Mouse (Mus musculus): ENCODE results near the gene Chil5.
A peak's percentile ranks its signal among the peaks of the same experiment; 100 is the strongest.
"Not testable (repeated sequence)": the region's sequence is repeated elsewhere in the genome, so short reads cannot be mapped to it uniquely, and the experiment has no call there.

Gene Chil5

DNA sequence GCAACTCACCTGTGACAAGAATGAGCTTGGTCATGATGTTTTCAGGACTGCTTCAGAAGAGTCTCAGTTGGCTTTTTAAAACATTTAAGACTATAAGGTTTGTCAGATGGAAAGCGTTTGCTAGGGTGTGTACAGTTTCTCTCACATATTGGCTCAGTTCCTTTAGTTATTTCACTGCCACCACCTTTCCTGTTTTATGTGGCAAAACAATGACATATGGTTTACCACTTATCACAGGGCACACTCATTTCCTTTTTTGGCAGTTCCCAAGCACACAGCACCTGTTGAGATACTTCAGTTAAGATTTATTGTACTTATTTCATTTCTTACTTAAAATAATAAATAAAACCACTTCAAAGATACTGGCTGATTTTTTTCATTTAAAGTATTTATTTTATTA, at the start of gene Chil5:
Gene Chil5, minus strand, starts transcription at position 34 of the 400 bp plus-strand sequence.
- no peak for DNase-seq (ENCODE audit: low spot score)

DNA sequence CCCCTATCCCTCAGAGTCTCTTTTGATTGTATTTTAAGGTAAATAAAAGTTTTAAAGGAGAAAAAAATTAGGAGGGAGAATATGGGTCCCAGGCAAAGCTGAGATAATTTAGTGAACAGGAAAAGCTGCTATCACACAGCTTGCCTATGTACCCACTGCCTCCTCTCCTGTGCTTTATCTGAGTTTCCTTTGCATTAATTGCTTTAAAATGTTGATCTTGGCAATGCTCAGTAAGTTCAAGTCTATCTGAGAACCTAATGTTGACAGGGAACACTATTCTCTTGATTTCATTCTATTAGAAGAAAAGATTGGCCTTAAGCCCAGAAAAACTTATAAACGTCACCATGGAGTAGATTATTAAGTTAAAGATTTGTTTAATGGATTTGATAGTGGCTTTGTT, 42.2 kb upstream of the Chil5 start:
- no peak for DNase-seq (ENCODE audit: low spot score)

DNA sequence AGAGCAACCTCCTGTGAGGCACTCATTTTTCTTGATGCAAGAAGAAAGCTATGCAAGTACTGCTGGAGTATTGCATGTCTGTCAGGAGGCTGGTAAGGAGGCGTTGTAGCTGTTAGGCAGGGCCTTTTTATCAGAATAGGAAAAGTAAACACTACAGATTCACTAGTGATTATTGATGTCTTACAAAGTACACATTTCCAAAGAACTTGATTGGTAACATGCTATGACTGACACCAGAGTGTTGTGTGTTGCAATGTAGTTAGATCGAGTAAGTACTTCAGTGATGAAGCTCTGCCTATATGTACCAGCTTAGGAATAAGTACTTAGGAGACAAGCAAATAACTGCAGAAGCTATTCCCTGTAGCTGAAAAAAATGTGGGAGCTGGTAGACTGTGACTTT, 38.4 kb upstream of the Chil5 start:
- no peak for DNase-seq (ENCODE audit: low spot score)

GRCm38 (mm10) chr3:106067707-106068106, 35.1 kb upstream of the Chil5 start:
- DNase-seq (ENCODE audit: low spot score) = not testable (repeated sequence)

- DNase-seq (ENCODE audit: low spot score) = no peak
Measured at GRCm38 (mm10) chr3:106057966-106058365, 25.4 kb upstream of the Chil5 start.

DNA sequence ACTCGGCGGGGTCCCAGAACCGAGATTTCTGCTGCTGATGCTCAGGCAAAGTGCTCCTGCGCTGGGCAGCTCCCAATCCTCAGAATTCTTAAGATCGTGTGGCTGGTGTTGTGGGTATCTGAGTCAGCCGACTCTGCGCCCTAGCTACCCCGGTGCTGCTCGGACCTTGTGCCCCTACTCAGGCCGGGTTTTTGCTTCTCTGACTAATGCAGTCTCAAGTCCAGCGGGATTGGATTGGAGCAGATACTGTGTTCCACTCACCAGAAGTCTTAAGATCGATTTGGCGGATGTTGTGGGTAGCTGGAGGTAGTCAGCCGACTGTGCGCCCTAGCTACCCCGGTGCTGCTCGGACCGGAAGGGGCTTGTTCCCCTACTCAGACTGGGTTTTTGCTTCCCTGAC, 19.3 kb upstream of the Chil5 start:
- no peak for DNase-seq (ENCODE audit: low spot score)

- no peak for DNase-seq (ENCODE audit: low spot score)
Measured at GRCm38 (mm10) chr3:106040306-106040705, 7.7 kb upstream of the Chil5 start.

- DNase-seq (ENCODE audit: low spot score) = no peak
Measured at GRCm38 (mm10) chr3:106024135-106024534, 8.5 kb downstream of the Chil5 start.

GRCm38 (mm10) chr3:106021840-106022239, 10.8 kb downstream of the Chil5 start:
- DNase-seq (ENCODE audit: low spot score) = no peak

DNA sequence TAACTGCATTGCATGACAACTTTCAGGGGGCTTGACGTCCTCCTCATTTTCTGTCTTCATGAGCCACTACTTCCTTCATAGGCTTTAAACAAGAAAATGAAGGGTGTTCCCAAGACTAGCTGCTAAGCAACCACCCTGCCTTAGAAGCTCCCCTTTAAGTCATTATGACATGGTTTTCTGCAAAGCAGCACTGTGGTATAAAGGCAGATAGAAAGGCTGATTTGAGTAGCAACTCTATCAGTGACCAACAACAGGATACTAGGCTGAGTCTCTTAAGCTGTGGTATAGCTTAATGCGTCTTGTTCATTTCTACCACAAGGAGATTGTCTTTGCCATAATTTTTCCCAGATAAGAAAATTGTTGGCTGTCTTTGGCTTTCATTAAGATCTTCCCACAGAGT, 18.1 kb downstream of the Chil5 start, which contains the start of gene Pifo:
Gene Pifo, minus strand, starts transcription at position 101 of the 400 bp plus-strand sequence.
- DNase-seq (ENCODE audit: low spot score) = no peak

DNA sequence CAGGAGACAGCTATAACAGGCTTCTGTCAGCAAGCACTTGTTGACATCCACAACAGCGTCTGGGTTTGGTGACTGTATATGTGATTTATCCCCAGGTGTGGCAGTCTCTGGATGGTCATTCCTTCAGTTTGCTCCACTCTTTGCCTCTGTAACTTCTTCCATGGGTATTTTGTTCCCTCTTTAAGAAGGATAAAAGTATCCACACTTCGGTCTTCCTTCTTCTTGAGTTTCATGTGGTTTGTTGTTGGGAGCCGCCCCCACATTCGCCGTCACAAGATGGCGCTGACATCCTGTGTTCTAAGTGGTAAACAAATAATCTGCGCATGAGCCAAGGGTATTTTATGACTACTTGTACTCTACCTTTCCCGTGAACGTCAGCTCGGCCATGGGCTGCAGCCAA, 29.3 kb downstream of the Chil5 start:
- not testable (repeated sequence) for DNase-seq (ENCODE audit: low spot score)

GRCm38 (mm10) chr3:106001416-106002370, 30.9 kb downstream of the Chil5 start:
- no peak for DNase-seq (ENCODE audit: low spot score)

GRCm38 (mm10) chr3:106000707-106001375, 31.8 kb downstream of the Chil5 start:
- no peak for DNase-seq (ENCODE audit: low spot score)

DNA sequence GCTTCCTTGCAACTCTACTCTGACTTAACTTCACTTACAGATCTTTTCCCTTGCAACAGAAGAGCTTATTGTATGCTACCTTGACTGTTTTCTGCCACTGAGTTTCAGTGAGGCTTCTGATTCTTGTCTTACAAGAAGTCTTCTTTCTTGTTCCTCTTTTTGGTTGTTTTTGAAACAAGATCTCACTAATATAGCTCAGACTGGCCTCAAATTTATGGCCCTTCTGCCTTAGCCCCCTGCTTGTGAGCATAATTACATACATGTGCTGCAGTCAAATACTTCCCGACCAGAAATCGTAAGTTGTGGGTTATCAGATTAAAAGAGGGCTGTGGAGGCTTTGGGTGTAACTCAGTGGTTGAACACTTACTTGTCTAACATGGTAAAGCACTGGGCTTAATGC, 37.9 kb downstream of the Chil5 start:
- no peak for DNase-seq (ENCODE audit: low spot score)

DNA sequence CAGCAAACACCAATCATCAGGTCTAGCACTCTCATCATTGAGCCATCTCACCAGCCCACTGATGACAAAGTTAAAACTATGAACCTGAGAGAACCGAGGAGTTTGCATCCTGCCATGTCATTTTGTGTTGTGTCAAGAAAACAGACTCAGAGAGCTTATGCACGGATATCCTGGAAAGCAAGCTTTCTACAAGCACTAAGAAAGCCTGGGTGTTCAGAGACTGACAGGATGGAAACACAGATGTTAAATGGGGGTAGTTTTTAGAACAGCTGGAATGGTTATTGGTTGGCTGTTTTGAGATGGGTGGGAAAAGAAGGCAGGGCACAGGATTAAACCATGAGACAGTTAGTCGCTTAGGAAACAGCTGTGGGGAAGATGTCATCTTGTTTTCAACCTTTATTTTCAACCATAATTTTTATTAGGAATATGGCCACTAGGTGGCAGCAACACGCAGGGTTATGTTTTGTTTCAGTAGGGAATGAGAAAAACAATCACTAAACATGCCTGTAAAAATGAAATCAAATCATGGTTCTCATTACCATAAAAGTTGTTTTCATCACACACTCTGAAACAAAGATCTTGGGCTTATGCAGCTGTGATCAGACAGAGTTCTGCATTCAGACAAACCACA, 40.8 kb downstream of the Chil5 start:
- peak; percentile 51 for DNase-seq (ENCODE audit: low spot score)

GRCm38 (mm10) chr3:105989611-105990010, 43.0 kb downstream of the Chil5 start:
- not testable (repeated sequence) for DNase-seq (ENCODE audit: low spot score)

GRCm38 (mm10) chr3:105974174-105974573, 58.4 kb downstream of the Chil5 start:
- DNase-seq (ENCODE audit: low spot score) = no peak

DNA sequence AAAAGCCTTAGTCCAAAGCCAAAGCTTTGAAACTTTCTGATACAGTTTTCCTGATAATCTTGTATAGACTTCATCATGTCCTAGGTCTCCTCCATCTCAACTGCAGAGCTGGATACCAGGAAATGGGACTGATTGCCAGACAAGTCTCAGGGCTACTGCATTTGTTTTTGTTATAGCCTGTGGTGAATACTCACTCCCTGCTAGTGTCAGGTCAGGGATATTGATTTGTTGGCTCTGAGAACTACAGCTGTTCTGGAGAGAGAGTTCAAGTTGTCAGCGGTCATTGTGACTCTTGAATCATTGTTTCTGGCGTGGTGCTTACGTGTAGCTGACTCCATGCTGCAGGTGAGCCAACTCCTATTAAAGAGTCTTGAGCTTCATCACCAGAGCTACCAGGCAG, 59.2 kb downstream of the Chil5 start, which contains the start of gene Ovgp1:
Gene Ovgp1, plus strand, starts transcription at position 301 of the 400 bp plus-strand sequence.
- no peak for DNase-seq (ENCODE audit: low spot score)

- no peak for DNase-seq (ENCODE audit: low spot score)
Measured at GRCm38 (mm10) chr3:105971831-105972446, 60.7 kb downstream of the Chil5 start.
